Mouse (Mus musculus) liver, embryonic 13.5 days (tissue): Measurements from ENCODE around the gene Prdx5. TPM values are rescaled to one million over a fixed set of nuclear protein-coding genes. Genes with fewer than 3 reads are reported as not detected.

Experiments used
- ATAC-seq: fragments of 200-750 bp; cut with Nextera tagmentation; 2 replicates; pipeline ENCODE4 v1.8.0; 2017; ENCODE audit warnings: low read depth, mild to moderate bottlenecking, moderate number of reproducible peaks, moderate library complexity
- DNase-seq: peaks from one replicate; pipeline ENCODE4 v3.0.0; 2022
- H3K27ac ChIP-seq: fragments of 300-500 bp; sonication (generic); 2 replicates; pipeline ENCODE4 v1.5.1; 2015; ENCODE audit warnings: moderate library complexity, mild to moderate bottlenecking, inconsistent platforms
- H3K27me3 ChIP-seq: fragments of 300-500 bp; sonication (generic); 2 replicates; pipeline ENCODE4 v1.6.1; 2015; ENCODE audit warnings: mild to moderate bottlenecking, inconsistent platforms
- H3K36me3 ChIP-seq: fragments of 300-500 bp; sonication (generic); 2 replicates; pipeline ENCODE4 v1.6.1; 2015; ENCODE audit warnings: mild to moderate bottlenecking, inconsistent platforms
- H3K4me1 ChIP-seq: fragments of 300-500 bp; sonication (generic); replicated peaks from 2 replicates; pipeline ENCODE4 v1.6.1; 2015; ENCODE audit warnings: inconsistent platforms
- H3K4me2 ChIP-seq: fragments of 300-500 bp; sonication (generic); 2 replicates; pipeline ENCODE4 v1.6.1; 2015; ENCODE audit warnings: inconsistent platforms, mild to moderate bottlenecking, moderate library complexity
- H3K4me3 ChIP-seq: fragments of 300-500 bp; sonication (generic); replicated peaks from 2 replicates; pipeline ENCODE4 v1.5.1; 2015; ENCODE audit warnings: mild to moderate bottlenecking, inconsistent platforms
- H3K9ac ChIP-seq: fragments of 300-500 bp; sonication (generic); 2 replicates; pipeline ENCODE4 v1.6.1; 2015; ENCODE audit warnings: mild to moderate bottlenecking, inconsistent platforms
- H3K9me3 ChIP-seq: fragments of 300-500 bp; sonication (generic); replicated peaks from 2 replicates; pipeline ENCODE4 v1.6.1; 2016; ENCODE audit warnings: inconsistent platforms
- WGBS: fragments of 180-500 bp; shearing (Covaris S2); methylation state at CpG from one replicate; pipeline ENCODE4 v1.1.7; 2015; ENCODE audit not compliant: insufficient replicate concordance; 5-methylcytosine and 5-hydroxymethylcytosine counted together
- polyA plus RNA-seq: library from polyadenylated mRNA; unstranded; fragments of >200 nt; fragmentation: Nextera tagmentation; extraction: Ambion mirVana; gene quantifications from 2 replicates; pipeline ENCODE4 v1.2.1, GENCODE M21; 2015

Gene Prdx5
- polyA plus RNA-seq, 1 experiment from 2014 or later, result 97.7 TPM

GRCm38 (mm10) chr19:6922901-6923735 is 13.2 kb upstream of the Prdx5 start:
- H3K9ac ChIP-seq, result peak overlapping the region; percentile 67
- ATAC-seq (no peak), DNase-seq (no peak)
- no peaks in the 10 kb centered on the region for H3K9me3 ChIP-seq
- WGBS, result 54% methylated on average over 6 of the region's 6 CpGs
- peaks cover 49% of the 10 kb centered on the region for H3K27me3 ChIP-seq
- peak overlapping the region; percentile 100 for H3K4me2 ChIP-seq
- peak overlapping the region; percentile 85 for H3K4me3 ChIP-seq
- H3K36me3 ChIP-seq, result peaks cover 3% of the 10 kb centered on the region; the same call in 1 of the 2 replicates
- peaks cover 73% of the 10 kb centered on the region for H3K4me1 ChIP-seq
- H3K27ac ChIP-seq, result 0 out of 2 replicates have a peak overlapping the region, but pooled peaks have one; percentile 48

GRCm38 (mm10) chr19:6921647-6922567 is 12.0 kb upstream of the Prdx5 start, which contains the start of gene Esrra:
Esrra (minus strand) TSS chr19:6921813.
- WGBS, result 1% methylated on average over 65 of the region's 66 CpGs
- peak; percentile 100 for DNase-seq
- peak within 1 kb of the TSS; percentile 87 for H3K27ac ChIP-seq
- no peaks in the 10 kb centered on the region for H3K9me3 ChIP-seq
- ATAC-seq, result peak; percentile 94
- peak within 1 kb of the TSS; percentile 85 for H3K4me3 ChIP-seq
- H3K4me2 ChIP-seq, result peak within 1 kb of the TSS; percentile 100
- peak within 1 kb of the TSS; percentile 86 for H3K9ac ChIP-seq
- peaks cover 37% of the 10 kb centered on the region for H3K27me3 ChIP-seq
- H3K36me3 ChIP-seq, result peaks cover 5% of the 10 kb centered on the region; the same call in 1 of the 2 replicates
- H3K4me1 ChIP-seq, result peaks cover 78% of the 10 kb centered on the region

- Histone ChIP-seq H3K4me3 (peak overlapping the region; percentile 85), H3K4me1 (peaks cover 79% of the 10 kb centered on the region), H3K9ac (peak overlapping the region; percentile 86), H3K9me3 (no peaks in the 10 kb centered on the region), H3K36me3 (peaks cover 7% of the 10 kb centered on the region; the same call in 1 of the 2 replicates), H3K4me2 (peak overlapping the region; percentile 100), H3K27ac (peak overlapping the region; percentile 87), H3K27me3 (peaks cover 27% of the 10 kb centered on the region)
- no peak for ATAC-seq
- peak; percentile 49 for DNase-seq
- under 1% methylated on average over 40 of the region's 48 CpGs for WGBS
These were observed 11.1 kb upstream of the Prdx5 start for GRCm38 (mm10) chr19:6920741-6921636.

DNA sequence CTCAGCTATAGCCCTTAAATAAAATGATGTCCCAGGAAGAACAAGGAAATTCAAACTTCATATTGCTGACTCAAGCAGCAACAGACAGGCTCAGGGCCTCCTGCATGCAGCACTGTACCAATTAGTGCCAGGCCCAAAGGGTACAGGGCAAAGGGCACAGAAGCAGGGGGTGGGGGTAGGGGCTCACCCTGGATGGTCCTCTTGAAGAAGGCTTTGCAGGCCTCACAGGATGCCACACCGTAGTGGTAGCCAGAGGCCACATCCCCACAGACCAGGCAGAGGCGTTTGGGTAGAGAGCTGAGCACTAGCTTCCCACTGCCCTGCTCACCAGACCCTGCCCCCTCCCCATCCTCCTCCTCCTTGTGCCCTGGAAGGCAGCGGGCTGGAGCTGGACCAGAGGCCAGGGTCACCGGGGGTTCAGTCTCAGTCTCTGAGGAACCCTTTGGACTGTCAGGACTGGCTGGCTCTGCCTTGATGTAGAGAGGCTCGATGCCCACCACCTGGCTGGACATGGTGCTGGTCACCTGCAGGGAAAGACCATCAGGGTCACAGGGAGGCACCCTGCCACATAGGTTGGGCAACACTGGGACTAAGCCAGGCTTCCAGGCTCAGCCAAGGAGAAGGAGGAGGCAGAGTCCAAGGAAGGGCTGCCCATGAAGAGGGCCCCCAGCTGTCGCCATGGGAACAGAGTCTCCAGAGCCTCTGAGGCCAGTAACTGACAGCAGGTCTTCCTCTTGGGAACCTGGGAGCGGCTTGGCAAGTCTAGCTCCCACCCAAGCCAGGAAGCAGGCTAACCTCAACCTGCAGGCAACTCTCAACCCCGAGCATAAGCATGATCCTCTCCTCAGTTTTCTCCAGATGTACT is 10.2 kb upstream of the Prdx5 start:
- Histone ChIP-seq H3K36me3 (peaks cover 7% of the 10 kb centered on the region; the same call in 1 of the 2 replicates), H3K4me1 (peaks cover 79% of the 10 kb centered on the region), H3K27ac (peak overlapping the region; percentile 87), H3K9me3 (no peaks in the 10 kb centered on the region), H3K9ac (peak overlapping the region; percentile 86), H3K4me2 (peak overlapping the region; percentile 100), H3K4me3 (peak overlapping the region; percentile 85), H3K27me3 (peaks cover 19% of the 10 kb centered on the region)
- whole genome bisulfite sequencing, result 52% methylated on average over 8 of the region's 8 CpGs
- ATAC-seq, result no peak
- no peak for DNase-seq

- Histone ChIP-seq H3K9ac (0 out of 2 replicates have a peak overlapping the region, but pooled peaks have one; percentile 86), H3K27me3 (peaks cover 12% of the 10 kb centered on the region), H3K36me3 (peaks cover 7% of the 10 kb centered on the region; the same call in 1 of the 2 replicates), H3K9me3 (no peaks in the 10 kb centered on the region), H3K4me2 (peak overlapping the region; percentile 100; the same call in 1 of the 2 replicates), H3K4me1 (peaks cover 77% of the 10 kb centered on the region), H3K27ac (0 out of 2 replicates have a peak overlapping the region, but pooled peaks have one; percentile 87), H3K4me3 (no peak overlapping the region)
- ATAC-seq, result no peak
- no peak for DNase-seq
These were observed 9.5 kb upstream of the Prdx5 start for GRCm38 (mm10) chr19:6919431-6919830.

DNA sequence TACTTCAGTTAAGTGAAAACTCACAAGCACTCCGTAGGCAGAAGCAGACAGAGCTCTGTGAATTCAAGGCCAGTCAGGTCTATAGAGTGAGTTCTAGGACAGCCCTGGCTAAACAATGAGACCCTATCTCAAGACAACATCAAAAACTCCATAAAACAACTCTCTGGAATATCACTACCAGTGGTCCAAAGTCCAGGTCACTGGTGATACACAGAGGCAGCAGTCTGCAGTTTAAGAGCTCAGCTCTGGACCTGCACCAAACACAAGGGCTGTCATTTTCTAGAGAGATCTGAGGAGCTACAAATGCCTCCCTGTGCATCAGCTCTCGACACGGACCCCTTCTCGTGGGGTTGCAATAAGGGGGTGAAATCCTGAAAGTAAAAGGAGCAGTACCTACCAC is 8.4 kb upstream of the Prdx5 start:
- no peak for DNase-seq
- ATAC-seq, result no peak
- H3K4me3 ChIP-seq, result no peak overlapping the region
- H3K9me3 ChIP-seq, result no peaks in the 10 kb centered on the region
- WGBS, result 75% methylated on average over 4 of the region's 4 CpGs
- H3K4me1 ChIP-seq, result peaks cover 84% of the 10 kb centered on the region
- H3K27me3 ChIP-seq, result peaks cover under 1% of the 10 kb centered on the region
- no peak overlapping the region for H3K27ac ChIP-seq
- H3K4me2 ChIP-seq, result no peak overlapping the region
- H3K9ac ChIP-seq, result no peak overlapping the region
- peaks cover 15% of the 10 kb centered on the region for H3K36me3 ChIP-seq

DNA sequence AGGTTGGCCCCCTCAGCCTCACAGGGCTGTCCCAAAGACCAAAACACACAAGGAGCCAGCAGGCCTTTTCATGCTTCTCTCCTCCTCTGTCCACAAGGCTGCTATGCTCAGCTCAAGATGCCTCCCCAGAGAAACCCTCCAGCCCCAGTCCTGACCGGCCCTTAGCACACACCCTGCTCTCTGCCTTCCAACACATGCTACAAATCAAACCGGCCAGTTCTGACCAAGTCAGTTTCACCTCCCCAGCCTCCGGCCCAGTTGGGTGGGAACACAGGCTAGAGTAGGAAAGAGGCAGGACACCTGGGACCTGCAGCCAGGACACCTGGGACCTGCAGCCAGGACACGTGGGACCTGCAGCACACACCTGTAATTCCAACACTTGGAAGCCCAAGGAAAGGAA is 6.6 kb upstream of the Prdx5 start:
- Histone ChIP-seq H3K9ac (peak overlapping the region; percentile 49; the same call in 1 of the 2 replicates), H3K9me3 (no peaks in the 10 kb centered on the region), H3K4me2 (no peak overlapping the region), H3K4me1 (peaks cover 81% of the 10 kb centered on the region), H3K27ac (peak overlapping the region; percentile 73), H3K36me3 (peaks cover 33% of the 10 kb centered on the region), H3K27me3 (no peaks in the 10 kb centered on the region), H3K4me3 (no peak overlapping the region)
- ATAC-seq (no peak), DNase-seq (no peak)
- 76% methylated on average over 4 of the region's 4 CpGs for WGBS

DNA sequence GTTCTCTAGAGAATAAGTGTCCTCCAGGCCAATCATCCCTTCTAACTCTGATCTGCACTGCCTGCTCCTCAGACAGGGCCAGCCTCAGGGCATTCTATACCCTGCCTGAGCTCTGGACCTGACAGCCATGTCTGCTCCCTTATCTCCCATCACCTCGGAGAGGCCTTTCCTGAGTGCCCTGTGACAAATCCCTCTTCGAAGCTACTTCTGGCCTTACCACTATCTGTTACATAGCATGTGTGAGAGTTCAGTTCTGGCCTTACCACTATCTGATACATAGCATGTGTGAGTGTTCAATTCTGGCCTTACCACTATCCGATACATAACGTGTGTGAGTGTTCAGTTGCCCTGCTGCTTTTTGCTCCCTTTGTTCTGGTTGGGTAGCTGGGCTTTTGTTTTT is 5.4 kb upstream of the Prdx5 start:
- Histone ChIP-seq H3K27me3 (no peaks in the 10 kb centered on the region), H3K36me3 (peaks cover 39% of the 10 kb centered on the region), H3K9me3 (no peaks in the 10 kb centered on the region), H3K4me2 (no peak overlapping the region), H3K4me1 (peaks cover 79% of the 10 kb centered on the region), H3K27ac (peak overlapping the region; percentile 73), H3K4me3 (no peak overlapping the region), H3K9ac (0 out of 2 replicates have a peak overlapping the region, but pooled peaks have one; percentile 18)
- DNase-seq (no peak), ATAC-seq (peak; percentile 64)
- 13% methylated on average over 4 of the region's 4 CpGs for WGBS

DNA sequence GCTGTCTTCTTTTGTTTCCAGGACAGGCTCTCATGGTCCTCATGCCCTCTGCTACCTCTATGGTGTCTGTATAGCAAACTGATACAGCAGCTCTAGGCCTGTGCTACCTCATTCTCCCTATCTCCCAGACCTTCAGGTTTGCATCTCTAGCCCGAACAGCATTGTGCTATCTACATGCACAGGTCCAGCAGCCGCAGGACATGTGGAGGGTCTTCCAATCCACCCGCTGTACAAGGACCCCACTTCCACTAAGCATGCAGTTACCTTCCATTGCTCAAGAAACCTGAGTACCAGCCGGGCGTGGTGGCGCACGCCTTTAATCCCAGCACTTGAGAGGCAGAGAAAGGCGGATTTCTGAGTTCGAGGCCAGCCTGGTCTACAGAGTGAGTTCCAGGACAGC is 4.6 kb upstream of the Prdx5 start:
- Histone ChIP-seq H3K4me2 (no peak overlapping the region), H3K9me3 (no peaks in the 10 kb centered on the region), H3K27me3 (no peaks in the 10 kb centered on the region), H3K27ac (peak overlapping the region; percentile 39; the same call in 1 of the 2 replicates), H3K36me3 (peaks cover 39% of the 10 kb centered on the region), H3K4me1 (peaks cover 72% of the 10 kb centered on the region), H3K9ac (no peak overlapping the region), H3K4me3 (no peak overlapping the region)
- DNase-seq, result no peak
- ATAC-seq, result no peak
- WGBS, result 78% methylated on average over 9 of the region's 9 CpGs

DNA sequence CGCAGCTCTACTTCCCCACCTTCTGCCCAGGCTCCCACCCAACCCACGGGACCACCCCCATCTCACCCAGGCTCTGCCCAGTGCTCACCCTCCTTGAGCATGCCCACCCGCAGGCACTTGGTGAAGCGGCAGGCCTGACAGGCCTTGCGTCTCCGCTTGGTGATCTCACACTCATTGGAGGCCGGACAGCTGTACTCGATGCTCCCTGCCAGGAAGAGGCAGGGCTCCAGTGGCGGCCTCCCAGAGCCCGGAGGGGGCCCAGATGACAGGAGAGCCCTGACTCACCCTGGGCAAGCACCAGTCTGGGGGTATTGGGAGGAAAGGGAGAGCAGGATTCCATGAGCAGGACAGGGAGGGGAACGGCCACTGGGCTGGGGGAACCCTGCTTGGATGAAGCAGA is 4.1 kb upstream of the Prdx5 start:
- H3K4me2 ChIP-seq, result no peak overlapping the region
- ATAC-seq (no peak), DNase-seq (no peak)
- 78% methylated on average over 11 of the region's 11 CpGs for WGBS
- H3K4me1 ChIP-seq, result peaks cover 70% of the 10 kb centered on the region
- H3K9me3 ChIP-seq, result no peaks in the 10 kb centered on the region
- peak overlapping the region; percentile 39 for H3K27ac ChIP-seq
- H3K27me3 ChIP-seq, result no peaks in the 10 kb centered on the region
- H3K36me3 ChIP-seq, result peaks cover 39% of the 10 kb centered on the region
- H3K4me3 ChIP-seq, result no peak overlapping the region
- H3K9ac ChIP-seq, result no peak overlapping the region
